Mouse (Mus musculus) heart, embryonic 14.5 days (tissue): ENCODE data around the gene Tmem116. TPM values are rescaled to one million over a fixed set of nuclear protein-coding genes. Genes with fewer than 3 reads are reported as not detected.

Experiments used
- ATAC-seq: fragments of 200-750 bp; cut with Nextera tagmentation; 2 replicates; pipeline ENCODE4 v1.8.0; 2017; ENCODE audit warnings: low read depth, moderate TSS enrichment; ENCODE audit not compliant: insufficient number of reproducible peaks, insufficient read depth, low FRiP score
- H3K27ac ChIP-seq, 2 experiments: fragments of 200-500 bp in 1 of 2; fragments of 300-500 bp in 1 of 2; sonication (generic) in 1 of 2; replicated peaks in 1 of 2; 2 replicates each; pipeline ENCODE4 v1.5.1; 2012 to 2014; ENCODE audit warnings: low read depth in 2 of 2, low read length in 2 of 2, control low read depth in 1 of 2, mild to moderate bottlenecking in 1 of 2, mixed read lengths in 1 of 2; ENCODE audit not compliant: control insufficient read depth in 1 of 2, insufficient read depth in 1 of 2
- H3K27me3 ChIP-seq: fragments of 300-500 bp; sonication (generic); 2 replicates; pipeline ENCODE4 v1.6.1; 2014; ENCODE audit warnings: mild to moderate bottlenecking, low read length, control low read depth; ENCODE audit not compliant: control insufficient read depth, insufficient read depth
- H3K36me3 ChIP-seq: fragments of 300-500 bp; sonication (generic); 2 replicates; pipeline ENCODE4 v1.6.1; 2014; ENCODE audit warnings: mild to moderate bottlenecking, control low read depth, low read length, mixed read lengths; ENCODE audit not compliant: control insufficient read depth, insufficient read depth
- H3K4me1 ChIP-seq, 2 experiments: fragments of 200-500 bp in 1 of 2; fragments of 300-500 bp in 1 of 2; sonication (generic) in 1 of 2; 2 replicates each; pipeline ENCODE4 v1.6.1; 2012 to 2014; ENCODE audit warnings: low read length in 2 of 2, control low read depth in 1 of 2, mixed read lengths in 1 of 2; ENCODE audit not compliant: control insufficient read depth in 2 of 2, insufficient read depth in 2 of 2
- H3K4me2 ChIP-seq: fragments of 300-500 bp; sonication (generic); 2 replicates; pipeline ENCODE4 v1.6.1; 2014; ENCODE audit warnings: mild to moderate bottlenecking, low read length
- H3K4me3 ChIP-seq, 2 experiments: fragments of 200-500 bp in 1 of 2; fragments of 300-500 bp in 1 of 2; sonication (generic) in 1 of 2; 2 replicates each; pipeline ENCODE4 v1.5.1; 2012 to 2014; ENCODE audit warnings: low read length in 2 of 2, mild to moderate bottlenecking in 2 of 2, control low read depth in 1 of 2, low read depth in 1 of 2, moderate library complexity in 1 of 2; ENCODE audit not compliant: control insufficient read depth in 1 of 2, insufficient read depth in 1 of 2
- H3K9ac ChIP-seq: fragments of 300-500 bp; sonication (generic); 2 replicates; pipeline ENCODE4 v1.6.1; 2014; ENCODE audit warnings: mild to moderate bottlenecking, low read length
- H3K9me3 ChIP-seq: fragments of 300-500 bp; sonication (generic); 2 replicates; pipeline ENCODE4 v1.6.1; 2016; ENCODE audit warnings: low read length, control low read depth; ENCODE audit not compliant: control insufficient read depth
- WGBS: fragments of 180-500 bp; shearing (Covaris S2); extraction: QIAGEN DNeasy Blood & Tissue Kit; methylation state at CpG from one replicate; pipeline ENCODE4 v1.1.7; 2014; 5-methylcytosine and 5-hydroxymethylcytosine counted together
- polyA plus RNA-seq: library from polyadenylated mRNA; unstranded; fragments of >200 nt; fragmentation: Nextera tagmentation; extraction: Ambion mirVana; gene quantifications from 2 replicates; pipeline ENCODE4 v1.2.1, GENCODE M21; 2014

Tmem116 gene
- polyA plus RNA-seq, 1 experiment from 2014 or later, result 4.2 TPM

DNA sequence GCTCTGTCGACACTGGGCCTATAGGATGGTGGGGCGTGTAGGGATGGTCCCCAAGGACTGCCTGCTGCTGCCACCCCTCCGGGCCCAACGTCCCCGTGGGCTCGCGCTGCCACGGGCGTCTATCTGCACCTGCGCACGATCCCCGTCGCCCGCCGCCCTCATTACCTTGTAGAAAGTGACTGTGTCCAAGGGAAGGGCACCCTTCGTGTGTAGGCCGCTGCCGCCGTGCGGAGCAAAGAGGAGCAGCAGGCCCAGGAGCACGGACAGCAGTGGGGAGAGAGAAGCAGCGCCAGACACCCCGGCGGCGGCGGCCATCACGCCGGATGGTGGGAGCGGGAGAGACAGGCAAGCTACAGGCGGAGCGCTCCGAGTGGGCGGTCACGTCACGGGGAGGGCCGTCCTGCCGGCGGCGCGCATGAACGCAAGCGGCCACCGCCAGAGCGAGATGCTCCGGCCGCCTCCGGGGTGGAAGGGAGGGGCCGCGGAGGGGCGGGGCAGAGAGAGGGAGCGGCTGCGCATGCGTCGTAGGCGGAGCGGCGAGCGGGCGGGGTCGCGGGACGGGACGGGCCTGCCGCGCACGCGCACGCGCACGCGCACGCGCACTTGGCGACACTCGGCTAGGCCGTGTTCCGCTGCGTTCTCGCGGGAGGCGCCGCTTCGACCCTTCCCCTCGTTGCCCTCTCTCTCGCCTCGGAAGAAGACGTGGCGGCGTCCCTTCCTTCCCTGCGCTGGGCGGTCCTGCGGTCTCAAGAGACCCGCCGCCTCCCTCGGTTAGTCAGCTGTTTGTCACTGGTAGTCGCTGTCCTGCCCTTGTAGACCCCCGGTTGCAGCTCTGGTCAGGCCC is 555 bp downstream of the Tmem116 start, which contains the start of gene Erp29:
Gene Erp29, minus strand, starts transcription at position 481 of the 844 bp plus-strand sequence.
- no peaks in the 10 kb centered on the region for H3K27me3 ChIP-seq
- H3K4me2 ChIP-seq, result peak within 1 kb of the TSS; percentile 87
- H3K27ac ChIP-seq, result peak within 1 kb of the TSS; percentile 89 to 98
- H3K36me3 ChIP-seq, result peaks cover 29% of the 10 kb centered on the region
- H3K4me3 ChIP-seq, result peak within 1 kb of the TSS; percentile 72 to 91
- under 1% methylated on average over 84 of the region's 97 CpGs for WGBS
- H3K9me3 ChIP-seq, result no peaks in the 10 kb centered on the region
- H3K4me1 ChIP-seq, result peaks cover 20 to 25% of the 10 kb centered on the region in 2 experiments
- peak within 1 kb of the TSS; percentile 98 for H3K9ac ChIP-seq
- ATAC-seq, result peak; percentile 87

DNA sequence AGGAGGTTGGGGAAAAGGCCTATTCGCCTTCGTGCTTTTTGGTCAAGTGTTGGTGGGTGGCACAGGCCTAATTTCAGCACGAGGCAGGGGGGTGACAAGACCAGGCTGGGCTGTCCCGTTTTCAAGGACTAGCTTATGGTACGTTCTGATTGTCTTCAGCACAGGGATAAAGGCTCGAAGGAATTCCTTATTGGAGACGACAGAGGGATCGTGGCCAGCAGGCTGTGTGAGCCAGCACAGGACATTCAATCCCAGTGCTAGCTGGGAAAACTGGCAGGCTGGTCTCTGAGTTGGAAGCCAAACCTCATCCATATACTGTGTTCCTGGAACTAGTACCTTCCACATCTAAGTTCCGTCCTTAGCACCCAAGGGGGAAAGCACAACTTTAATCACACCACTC is 1.2 kb downstream of the Tmem116 start:
- Histone ChIP-seq H3K36me3 (peaks cover 23% of the 10 kb centered on the region), H3K4me2 (peak overlapping the region; percentile 87), H3K27me3 (no peaks in the 10 kb centered on the region), H3K4me1 (peaks cover 20 to 25% of the 10 kb centered on the region in 2 experiments), H3K9me3 (no peaks in the 10 kb centered on the region), H3K4me3 (peak overlapping the region; percentile 58 to 91), H3K9ac (peak overlapping the region; percentile 96), H3K27ac (peak overlapping the region; percentile 89 to 98)
- 6% methylated on average over 9 of the region's 9 CpGs for WGBS
- ATAC-seq, result 0 out of 2 replicates have a peak, but pooled peaks have one; percentile 4

DNA sequence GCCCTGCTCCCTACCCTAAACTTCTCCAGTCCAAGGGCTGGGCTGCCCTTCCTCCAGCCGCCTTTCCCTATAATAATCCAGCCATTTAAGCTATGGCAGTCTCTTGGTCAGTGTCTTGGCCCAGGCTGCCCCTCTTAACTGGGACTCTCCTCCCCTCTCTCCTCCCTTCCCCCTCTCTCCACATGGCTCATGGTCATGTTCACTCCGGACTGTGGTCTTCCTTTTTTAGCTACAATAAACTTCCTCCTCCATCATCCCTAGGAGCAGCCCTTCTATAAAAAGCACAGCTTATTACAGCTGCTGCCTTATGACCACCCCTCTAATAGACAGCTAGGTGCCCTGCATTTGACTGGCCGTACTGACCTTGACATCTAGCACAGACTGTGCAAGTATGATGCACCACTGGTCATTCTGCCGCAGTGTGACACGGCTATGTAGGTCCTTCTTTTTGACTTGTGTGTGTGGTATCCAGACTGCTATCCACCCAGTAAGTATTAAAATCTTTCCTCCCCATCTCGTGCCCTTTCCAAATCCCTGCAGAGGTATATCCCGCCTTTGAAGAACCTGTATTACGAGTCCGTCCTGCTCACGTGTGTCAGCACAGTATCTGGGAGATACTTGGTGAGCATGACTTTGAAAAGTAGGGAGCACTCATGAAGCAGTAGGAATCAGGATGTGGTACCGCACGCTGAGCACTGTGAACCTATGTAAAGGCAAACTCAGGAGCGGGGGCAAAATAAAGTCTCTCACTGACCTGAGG is 2.2 kb downstream of the Tmem116 start:
- H3K27ac ChIP-seq, result peak overlapping the region; percentile 89 to 98
- H3K4me3 ChIP-seq, result peak overlapping the region in 1 of 2 experiments; percentile 91; a peak in 1 of 4 replicates
- no peaks in the 10 kb centered on the region for H3K9me3 ChIP-seq
- H3K9ac ChIP-seq, result peak overlapping the region; percentile 96
- 0 out of 2 replicates have a peak, but pooled peaks have one; percentile 2 for ATAC-seq
- peaks cover 20 to 25% of the 10 kb centered on the region in 2 experiments for H3K4me1 ChIP-seq
- peaks cover 13% of the 10 kb centered on the region for H3K36me3 ChIP-seq
- no peaks in the 10 kb centered on the region for H3K27me3 ChIP-seq
- H3K4me2 ChIP-seq, result peak overlapping the region; percentile 87
- 62% methylated on average over 13 of the region's 13 CpGs for WGBS

DNA sequence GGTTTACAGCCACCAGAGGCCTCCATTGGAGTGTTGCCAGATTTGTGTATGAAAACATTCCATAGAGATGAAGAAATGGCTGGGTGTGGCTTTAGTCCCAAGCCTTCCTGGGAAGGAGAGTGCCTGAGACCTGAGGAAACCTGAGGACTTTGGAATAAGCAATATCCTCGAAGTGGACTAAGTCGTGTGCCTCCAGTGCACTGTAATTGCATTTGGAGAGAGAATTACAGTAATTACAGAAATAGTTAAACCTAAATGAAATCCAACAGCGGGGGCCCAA is 2.8 kb downstream of the Tmem116 start:
- no peak for ATAC-seq
- Histone ChIP-seq H3K27ac (peak overlapping the region; percentile 89 to 98), H3K4me3 (no peak overlapping the region), H3K27me3 (no peaks in the 10 kb centered on the region), H3K4me1 (peaks cover 20 to 25% of the 10 kb centered on the region in 2 experiments), H3K9me3 (no peaks in the 10 kb centered on the region), H3K36me3 (peaks cover 7% of the 10 kb centered on the region), H3K4me2 (peak overlapping the region; percentile 87), H3K9ac (peak overlapping the region; percentile 96)
- WGBS, result 70% methylated on average over 3 of the region's 3 CpGs

DNA sequence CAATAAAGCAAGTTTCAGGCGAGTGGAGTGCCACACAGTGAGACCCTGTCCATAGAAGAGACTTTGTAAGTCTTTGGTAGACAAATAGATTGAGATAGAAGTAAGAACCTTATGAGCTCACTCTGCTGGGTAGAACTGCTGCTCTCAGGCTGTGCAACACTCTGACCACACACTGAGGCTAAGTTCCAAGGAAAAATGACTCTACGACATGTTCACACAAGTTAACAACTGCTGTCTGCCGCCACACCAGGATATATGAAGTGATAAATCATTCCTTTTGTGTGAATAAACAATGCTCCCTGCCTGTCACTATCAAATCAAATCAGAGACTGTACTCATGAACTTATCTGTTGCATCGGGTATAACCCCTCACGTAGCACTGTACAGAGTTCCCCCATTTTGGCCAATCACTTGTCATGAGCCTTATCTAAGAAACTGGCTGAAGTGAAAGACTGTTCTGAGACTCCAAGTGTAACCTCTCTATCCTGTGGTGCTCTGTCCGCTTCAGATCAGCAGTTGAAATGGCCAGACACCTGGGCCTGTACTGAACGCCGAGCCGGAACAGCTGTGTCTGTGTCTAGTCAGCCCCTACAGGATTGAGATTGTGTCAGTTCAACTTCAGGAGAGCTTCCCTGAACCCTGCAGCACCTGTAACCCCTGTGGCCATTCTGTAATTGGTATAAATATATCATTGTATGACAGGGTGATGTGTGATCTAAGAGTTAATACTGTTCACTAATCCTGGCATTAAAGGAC is 4.0 kb downstream of the Tmem116 start:
- Histone ChIP-seq H3K4me3 (no peak overlapping the region), H3K4me1 (peaks cover 20 to 25% of the 10 kb centered on the region in 2 experiments), H3K9me3 (no peaks in the 10 kb centered on the region), H3K27me3 (no peaks in the 10 kb centered on the region), H3K36me3 (no peaks in the 10 kb centered on the region), H3K4me2 (no peak overlapping the region), H3K27ac (no peak overlapping the region), H3K9ac (no peak overlapping the region)
- WGBS, result 62% methylated on average over 9 of the region's 9 CpGs
- no peak for ATAC-seq

DNA sequence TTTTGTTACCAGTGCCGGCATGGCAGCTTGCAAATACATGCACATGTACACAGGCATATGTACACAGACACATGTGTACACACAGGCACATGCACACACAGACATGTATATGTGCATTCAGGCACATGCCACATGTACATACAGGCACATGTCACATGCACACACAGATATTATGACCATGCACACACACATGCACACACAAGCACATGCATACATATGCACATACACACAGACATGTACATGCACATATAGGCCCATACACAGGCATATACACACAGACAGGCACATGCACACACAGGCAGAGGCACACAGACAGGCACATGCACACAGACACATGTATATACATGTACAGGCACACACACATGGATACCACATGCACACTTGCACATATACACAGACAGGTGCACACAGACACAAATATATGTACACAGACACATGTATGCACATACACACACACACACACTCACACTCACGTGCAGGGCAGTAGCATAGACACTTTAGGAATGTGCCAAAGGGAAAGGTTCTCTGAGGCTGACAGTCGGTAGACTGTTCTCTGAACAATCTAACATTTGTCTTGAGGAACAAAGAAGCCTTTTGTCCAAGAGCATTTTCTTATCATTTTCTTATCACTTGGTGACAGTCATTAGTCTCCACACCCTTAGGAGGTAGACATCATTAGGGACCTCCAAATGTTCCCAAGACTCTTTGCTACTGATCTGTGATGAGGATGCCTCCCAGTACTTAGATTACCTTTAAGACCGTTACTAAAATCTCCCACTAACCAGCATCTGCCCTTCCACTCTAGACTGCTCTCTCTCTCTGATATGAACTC is 9.9 kb downstream of the Tmem116 start:
- WGBS, result 28% methylated on average over 4 of the region's 4 CpGs
- no peak for ATAC-seq
- H3K4me3 ChIP-seq, result no peak overlapping the region
- no peak overlapping the region for H3K27ac ChIP-seq
- no peaks in the 10 kb centered on the region for H3K9me3 ChIP-seq
- H3K9ac ChIP-seq, result no peak overlapping the region
- H3K36me3 ChIP-seq, result no peaks in the 10 kb centered on the region
- no peak overlapping the region for H3K4me2 ChIP-seq
- H3K4me1 ChIP-seq, result peaks cover 5 to 14% of the 10 kb centered on the region in 2 experiments; a peak in 2 of 4 replicates
- no peaks in the 10 kb centered on the region for H3K27me3 ChIP-seq
